Mouse (Mus musculus) G1E (cell line): ENCODE measurements around the gene Ociad2. TPM values are rescaled to one million over a fixed set of nuclear protein-coding genes. Genes with fewer than 3 reads are reported as not detected.

Source experiments
- ATAC-seq: 2 replicates; pipeline ENCODE4 v1.8.0; 2016; ENCODE audit warnings: mild to moderate bottlenecking; ENCODE audit not compliant: insufficient number of reproducible peaks, poor library complexity, low FRiP score, severe bottlenecking; ENCODE audit errors: extremely low read depth
- DNase-seq: peaks from one replicate; pipeline ENCODE4 v3.0.0; 2012; ENCODE audit warnings: low spot score
- H3K27me3 ChIP-seq: 2 replicates; pipeline ENCODE4 v1.6.1; 2012; ENCODE audit warnings: mild to moderate bottlenecking, low read length, inconsistent platforms; ENCODE audit not compliant: insufficient read depth
- H3K36me3 ChIP-seq: replicated peaks from 2 replicates; pipeline ENCODE3; 2012; ENCODE audit warnings: mild to moderate bottlenecking, inconsistent platforms
- H3K4me1 ChIP-seq: 2 replicates; pipeline ENCODE4 v1.6.1; 2012; ENCODE audit warnings: low read depth, low read length, inconsistent platforms, mixed read lengths; ENCODE audit not compliant: insufficient read depth
- H3K4me3 ChIP-seq: 2 replicates; pipeline ENCODE4 v1.5.1; 2012; ENCODE audit warnings: low read depth, mild to moderate bottlenecking, inconsistent platforms, low read length, moderate library complexity, mixed read lengths
- H3K9me3 ChIP-seq: replicated peaks from 2 replicates; pipeline ENCODE4 v1.6.1; 2012; ENCODE audit warnings: inconsistent platforms
- CTCF ChIP-seq: IDR thresholded peaks from 2 replicates; pipeline ENCODE4 v1.5.1; 2012; ENCODE audit warnings: low read depth, low read length, inconsistent platforms, mixed read lengths
- GATA1 ChIP-seq: IDR thresholded peaks from 2 replicates; pipeline ENCODE4 v1.6.1; 2012; ENCODE audit warnings: borderline replicate concordance, low read length, inconsistent platforms, mixed read lengths
- GATA2 ChIP-seq: IDR thresholded peaks from 2 replicates; pipeline ENCODE4 v1.6.1; 2012; ENCODE audit warnings: low read depth, low read length, inconsistent platforms, borderline replicate concordance
- POLR2AphosphoS5 ChIP-seq: IDR thresholded peaks from 2 replicates; pipeline ENCODE4 v1.6.1; 2012; ENCODE audit warnings: low read depth, low read length, inconsistent platforms; ENCODE audit not compliant: insufficient replicate concordance
- TAL1 ChIP-seq: conservative IDR thresholded peaks from 2 replicates; pipeline ENCODE4 v1.6.1; 2012; ENCODE audit warnings: low read depth, low read length, inconsistent platforms, mixed read lengths
- polyA plus RNA-seq: library from polyadenylated mRNA; stranded (reverse); fragments of >175 nt; gene quantifications from 2 replicates; pipeline ENCODE4 v1.2.3, GENCODE M21; 2012
- total RNA-seq, 2 experiments: library from RNA; stranded (forward) in 1 of 2; stranded (reverse) in 1 of 2; fragments of 200-1000 nt in 1 of 2; fragments of >200 nt in 1 of 2; fragmentation: Nextera tagmentation in 1 of 2; gene quantifications; 2 replicates each; pipeline ENCODE4 v1.2.3; 2014 to 2017

The Ociad2 gene
- total and polyA plus RNA-seq, 3 experiments = 1.1 TPM; not detected in 2

DNA sequence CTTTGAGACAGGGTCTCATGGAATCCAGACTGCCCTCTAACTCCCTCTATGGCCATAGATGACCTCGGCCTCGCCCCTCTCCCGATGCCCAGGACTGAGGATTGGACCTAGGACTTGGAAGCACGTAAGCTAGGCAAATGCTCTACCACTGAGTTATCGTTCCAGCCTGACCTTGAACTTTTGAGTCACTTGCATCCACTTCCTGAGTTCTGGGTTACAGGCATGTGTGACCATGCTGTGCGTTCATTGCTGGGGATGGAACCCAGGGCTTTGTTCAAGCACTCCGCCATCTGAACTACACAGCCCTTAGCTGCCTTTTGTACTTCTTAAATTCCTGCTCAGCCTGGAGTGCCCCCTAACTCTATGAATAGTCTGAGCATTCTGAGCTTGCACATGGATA is 35.7 kb upstream of the Ociad2 start:
- no peaks in the 10 kb centered on the region for H3K9me3 ChIP-seq
- H3K4me3 ChIP-seq = no peak overlapping the region
- H3K4me1 ChIP-seq = peaks cover 13% of the 10 kb centered on the region
- no peaks in the 10 kb centered on the region for H3K36me3 ChIP-seq
- no peak for ATAC-seq
- TF ChIP-seq GATA2 (no peak), TAL1 (no peak), POLR2AphosphoS5 (no peak), GATA1 (no peak), CTCF (no peak)
- no peak for DNase-seq
- peaks cover 49% of the 10 kb centered on the region for H3K27me3 ChIP-seq

DNA sequence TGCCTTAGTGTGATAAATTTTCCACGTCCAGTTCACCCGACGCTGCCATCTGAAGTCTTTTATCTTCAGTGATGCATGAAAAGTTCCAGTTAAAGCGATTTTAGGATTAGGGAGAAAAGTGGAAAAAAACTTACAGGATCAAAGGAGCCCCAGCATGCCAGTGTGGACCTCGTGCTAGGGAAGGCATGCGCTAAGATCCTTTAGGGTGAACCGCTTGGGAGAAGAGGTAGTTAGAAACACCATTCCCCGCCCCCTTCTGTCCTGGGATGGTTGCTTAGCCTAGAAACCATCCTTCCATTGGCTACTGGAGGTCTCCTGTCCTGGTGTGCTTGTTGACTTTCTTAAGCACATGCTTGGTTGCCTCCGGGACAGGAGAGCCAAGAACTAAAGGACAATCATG is 35.2 kb upstream of the Ociad2 start:
- no peak for DNase-seq
- no peaks in the 10 kb centered on the region for H3K36me3 ChIP-seq
- ATAC-seq = no peak
- H3K27me3 ChIP-seq = peaks cover 48% of the 10 kb centered on the region
- H3K9me3 ChIP-seq = no peaks in the 10 kb centered on the region
- no peak overlapping the region for H3K4me3 ChIP-seq
- peaks cover 14% of the 10 kb centered on the region for H3K4me1 ChIP-seq
- TF ChIP-seq GATA2 (no peak), POLR2AphosphoS5 (no peak), TAL1 (no peak), CTCF (no peak), GATA1 (no peak)

DNA sequence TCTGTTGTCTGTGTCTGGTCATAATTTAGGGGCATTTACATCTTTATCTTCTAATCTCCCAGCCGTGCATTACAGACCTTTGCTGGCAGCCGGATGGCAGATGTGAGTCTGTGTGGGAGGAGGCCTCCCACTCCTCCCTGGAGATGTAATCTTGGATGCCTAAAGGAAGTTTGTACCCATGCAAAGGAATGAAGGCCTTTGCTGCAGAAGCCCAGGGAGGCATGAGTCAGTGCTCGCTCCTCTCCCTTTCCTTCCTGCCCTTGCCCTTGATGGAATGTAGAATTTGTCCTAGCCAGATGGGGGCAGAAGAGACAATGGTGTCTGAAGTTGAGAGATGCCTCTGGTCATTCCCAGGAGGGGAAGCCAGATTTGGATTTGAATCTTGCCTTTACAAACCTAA is 32.4 kb upstream of the Ociad2 start:
- DNase-seq = no peak
- Histone ChIP-seq H3K36me3 (no peaks in the 10 kb centered on the region), H3K9me3 (no peaks in the 10 kb centered on the region), H3K4me1 (peaks cover 16% of the 10 kb centered on the region), H3K27me3 (peaks cover 59% of the 10 kb centered on the region), H3K4me3 (no peak overlapping the region)
- ATAC-seq = no peak
- TF ChIP-seq POLR2AphosphoS5 = no peak
- no peak for TF ChIP-seq GATA1
- TF ChIP-seq GATA2 = no peak
- no peak for TF ChIP-seq TAL1
- TF ChIP-seq CTCF = no peak

DNA sequence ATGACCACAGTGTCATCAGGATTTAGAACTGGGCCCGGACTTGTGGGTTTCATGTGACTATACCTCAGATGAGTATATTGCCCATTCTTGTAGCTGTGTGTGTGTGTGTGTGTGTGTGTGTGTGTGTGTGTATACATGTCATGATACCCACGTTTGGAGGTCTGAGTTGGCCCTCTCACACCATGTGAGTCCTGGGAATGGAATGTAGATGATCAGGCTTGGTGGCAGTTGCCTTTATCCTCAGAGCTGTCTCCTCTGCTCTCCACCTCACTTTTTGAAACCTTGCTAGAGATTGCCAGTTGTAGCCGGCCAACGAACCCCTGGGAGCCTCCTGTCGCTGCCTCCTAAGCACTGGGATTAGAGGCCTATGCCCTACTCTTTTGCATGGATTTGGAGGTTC is 31.8 kb upstream of the Ociad2 start:
- peaks cover 64% of the 10 kb centered on the region for H3K27me3 ChIP-seq
- H3K36me3 ChIP-seq = no peaks in the 10 kb centered on the region
- DNase-seq = no peak

DNA sequence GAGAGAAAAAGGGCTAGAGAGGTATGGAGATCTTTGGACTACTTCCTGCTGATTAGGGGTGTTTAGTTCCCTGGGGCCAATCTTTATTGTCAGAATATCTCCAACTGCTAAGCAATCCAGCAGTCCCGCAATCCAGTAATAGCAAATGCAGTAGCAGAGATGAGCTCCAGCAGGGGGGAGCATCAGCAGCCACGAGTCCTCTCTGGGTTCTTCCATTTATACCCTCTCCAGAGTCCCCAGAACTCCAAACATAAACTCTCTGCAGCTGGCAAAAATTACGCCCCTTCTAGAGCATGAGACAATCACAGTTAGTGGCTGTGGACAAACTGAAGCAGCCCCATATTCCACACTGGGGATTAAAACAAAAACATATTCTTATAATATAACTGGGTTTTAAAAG is 28.9 kb upstream of the Ociad2 start:
- ATAC-seq = no peak
- Histone ChIP-seq H3K36me3 (no peaks in the 10 kb centered on the region), H3K9me3 (no peaks in the 10 kb centered on the region), H3K27me3 (peaks cover 65% of the 10 kb centered on the region), H3K4me3 (no peak overlapping the region), H3K4me1 (peaks cover 19% of the 10 kb centered on the region)
- TF ChIP-seq GATA2 (no peak), POLR2AphosphoS5 (no peak), TAL1 (no peak), CTCF (no peak), GATA1 (no peak)
- no peak for DNase-seq

More for the DNA sequence above, 31.8 kb upstream of the Ociad2 start:
- no peaks in the 10 kb centered on the region for H3K9me3 ChIP-seq
- peaks cover 17% of the 10 kb centered on the region for H3K4me1 ChIP-seq
- no peak overlapping the region for H3K4me3 ChIP-seq
- no peak for ATAC-seq
- TF ChIP-seq POLR2AphosphoS5 (no peak), TAL1 (no peak), GATA1 (no peak), GATA2 (no peak), CTCF (no peak)

DNA sequence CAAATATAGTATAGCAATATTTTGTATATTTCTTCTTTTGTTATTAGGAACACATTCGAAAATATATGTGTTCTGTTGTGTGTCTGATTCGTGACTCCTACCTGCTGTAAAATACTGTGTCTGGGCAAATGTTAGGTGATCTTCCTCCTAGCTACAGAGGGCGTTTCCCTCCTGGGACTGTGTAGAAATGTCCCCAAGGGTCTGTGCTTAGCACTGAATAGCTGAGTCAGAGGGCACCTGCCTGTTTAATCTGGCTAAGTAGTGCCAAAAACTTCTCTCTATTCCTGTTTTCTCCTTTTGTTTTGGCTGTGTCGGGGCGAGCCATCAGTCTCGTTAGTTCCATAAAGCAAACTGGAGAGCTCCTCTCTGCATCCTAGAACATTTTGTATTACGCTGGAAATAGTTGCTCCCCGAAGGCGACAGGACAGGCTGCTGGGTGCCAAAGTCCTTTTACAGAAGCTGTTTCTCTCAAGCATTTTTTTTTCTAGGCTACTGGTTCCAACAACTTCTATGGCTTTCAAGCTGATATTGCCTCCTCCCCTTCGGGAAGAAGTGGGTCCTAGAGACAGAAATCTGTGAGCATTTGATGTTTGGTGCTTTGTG is 28.1 kb upstream of the Ociad2 start:
- DNase-seq (no peak), ATAC-seq (no peak)
- no peaks in the 10 kb centered on the region for H3K36me3 ChIP-seq
- H3K4me1 ChIP-seq = peaks cover 21% of the 10 kb centered on the region
- peaks cover 60% of the 10 kb centered on the region for H3K27me3 ChIP-seq
- TF ChIP-seq GATA2 (no peak), POLR2AphosphoS5 (no peak), TAL1 (no peak), CTCF (no peak), GATA1 (no peak)
- no peaks in the 10 kb centered on the region for H3K9me3 ChIP-seq
- no peak overlapping the region for H3K4me3 ChIP-seq
